Mouse (Mus musculus): ENCODE results near the gene Snai3. TPM values are rescaled to one million over a fixed set of nuclear protein-coding genes. Genes with fewer than 3 reads are reported as not detected.

Gene Snai3
- total RNA-seq, 2 experiments from 2014 or later = 0.55 to 0.63 TPM

- peak; percentile 54 for DNase-seq
These were observed 1.2 kb downstream of the Snai3 start for GRCm38 (mm10) chr8:122459218-122459900.

- DNase-seq = no peak
These were observed 3.4 kb downstream of the Snai3 start for GRCm38 (mm10) chr8:122457171-122457570.

GRCm38 (mm10) chr8:122454409-122454808, 6.1 kb downstream of the Snai3 start:
- no peak for DNase-seq

- DNase-seq = no peak
These were observed 8.4 kb downstream of the Snai3 start for GRCm38 (mm10) chr8:122452154-122452553.

GRCm38 (mm10) chr8:122451161-122451703, 9.3 kb downstream of the Snai3 start:
- peak; percentile 62 for DNase-seq

GRCm38 (mm10) chr8:122445203-122445602, 15.3 kb downstream of the Snai3 start:
- peak; percentile 33 for DNase-seq

- DNase-seq = peak; percentile 93
These were observed 16.3 kb downstream of the Snai3 start for GRCm38 (mm10) chr8:122444058-122444748.

GRCm38 (mm10) chr8:122443262-122444006, 17.1 kb downstream of the Snai3 start, which contains the start of gene Mvd:
Gene Mvd, minus strand, starts transcription at chr8:122443422.
- DNase-seq = peak; percentile 99

- DNase-seq = no peak
These were observed 17.8 kb downstream of the Snai3 start for GRCm38 (mm10) chr8:122442781-122443180.

- DNase-seq = no peak
These were observed 18.2 kb downstream of the Snai3 start for GRCm38 (mm10) chr8:122442356-122442755.

GRCm38 (mm10) chr8:122441326-122441725, 19.2 kb downstream of the Snai3 start:
- no peak for DNase-seq

- DNase-seq = no peak
These were observed 21.2 kb downstream of the Snai3 start for GRCm38 (mm10) chr8:122439336-122439735.

GRCm38 (mm10) chr8:122437708-122438331, 22.7 kb downstream of the Snai3 start:
- no peak for DNase-seq

- DNase-seq = no peak
These were observed 23.9 kb downstream of the Snai3 start for GRCm38 (mm10) chr8:122436586-122437125.

GRCm38 (mm10) chr8:122436146-122436545, 24.4 kb downstream of the Snai3 start:
- DNase-seq = no peak

- DNase-seq = no peak
These were observed 25.2 kb downstream of the Snai3 start for GRCm38 (mm10) chr8:122435375-122435774.

- peak; percentile 21 for DNase-seq
These were observed 27.1 kb downstream of the Snai3 start for GRCm38 (mm10) chr8:122433269-122433905.

GRCm38 (mm10) chr8:122432443-122433268, 27.9 kb downstream of the Snai3 start, which contains the start of gene Cyba:
Gene Cyba, minus strand, starts transcription at chr8:122432930.
- DNase-seq = peak; percentile 81

- peak; percentile 35 for DNase-seq
These were observed 28.7 kb downstream of the Snai3 start for GRCm38 (mm10) chr8:122431694-122432442.

GRCm38 (mm10) chr8:122430646-122431045, 29.9 kb downstream of the Snai3 start:
- DNase-seq = no peak

Measured in heart, postnatal 4 days (tissue).